Mouse (Mus musculus) mature B cell (primary cell): ENCODE data around the gene Pus10.

Experiments
- in situ Hi-C: fragments of 300-500 bp; cut with MboI; formaldehyde crosslinking; loops from 2 replicates; pipeline ENCODE4 v1.14.3; 2019

The Pus10 gene

GRCm38 (mm10) chr11:23665311-23665786 lies at the start of gene Pus10:
Gene Pus10, plus strand, starts transcription at chr11:23665674.
- in situ Hi-C loops, result no loop called here

- in situ Hi-C loops, result no loop called here
Measured at GRCm38 (mm10) chr11:23618995-23619394, 46.5 kb upstream of the Pus10 start.

- in situ Hi-C loops, result no loop called here
Measured at GRCm38 (mm10) chr11:23630664-23631063, 34.8 kb upstream of the Pus10 start.

- in situ Hi-C loops, result no loop called here
Measured at GRCm38 (mm10) chr11:23632945-23633878, 32.3 kb upstream of the Pus10 start, which contains the start of gene 0610010F05Rik. Gene 0610010F05Rik, minus strand, starts transcription at chr11:23633639.

- in situ Hi-C loops, result no loop called here
Measured at GRCm38 (mm10) chr11:23633879-23634215, 31.6 kb upstream of the Pus10 start.

- in situ Hi-C loops, result no loop called here
Measured at GRCm38 (mm10) chr11:23634573-23634972, 30.9 kb upstream of the Pus10 start.

- in situ Hi-C loops, result no loop called here
Measured at GRCm38 (mm10) chr11:23647431-23647830, 18.0 kb upstream of the Pus10 start.

- in situ Hi-C loops, result no loop called here
Measured at GRCm38 (mm10) chr11:23647835-23648234, 17.6 kb upstream of the Pus10 start.

- in situ Hi-C loops, result no loop called here
Measured at GRCm38 (mm10) chr11:23653666-23654065, 11.8 kb upstream of the Pus10 start.

- in situ Hi-C loops, result no loop called here
Measured at GRCm38 (mm10) chr11:23657791-23658190, 7.7 kb upstream of the Pus10 start.

- in situ Hi-C loops, result no loop called here
Measured at GRCm38 (mm10) chr11:23664232-23664631, 1.2 kb upstream of the Pus10 start.

- in situ Hi-C loops, result no loop called here
Measured at GRCm38 (mm10) chr11:23665798-23666501, 476 bp downstream of the Pus10 start, which contains the start of gene Pex13. Gene Pex13, minus strand, starts transcription at chr11:23665959.

GRCm38 (mm10) chr11:23666526-23666925 lies 1.1 kb downstream of the Pus10 start:
- in situ Hi-C loops, result no loop called here

GRCm38 (mm10) chr11:23667128-23667527 lies 1.7 kb downstream of the Pus10 start:
- in situ Hi-C loops, result no loop called here

- in situ Hi-C loops, result loop anchor here (10.0 kb wide), 1 partner anchor 182 kb away; no protein-coding TSS in a partner anchor
Measured at GRCm38 (mm10) chr11:23672256-23672749, 6.8 kb downstream of the Pus10 start.

- in situ Hi-C loops, result loop anchor here (10.0 kb wide), 1 partner anchor 179 kb away; no protein-coding TSS in a partner anchor
Measured at GRCm38 (mm10) chr11:23676100-23676499, 10.6 kb downstream of the Pus10 start.

GRCm38 (mm10) chr11:23679044-23679642 lies 13.7 kb downstream of the Pus10 start:
- in situ Hi-C loops, result loop anchor here (10.0 kb wide), 1 partner anchor 176 kb away; no protein-coding TSS in a partner anchor

- in situ Hi-C loops, result loop anchor here (10.0 kb wide), 1 partner anchor 274 kb away; no protein-coding TSS in a partner anchor
Measured at GRCm38 (mm10) chr11:23680435-23680950, 15.0 kb downstream of the Pus10 start.

GRCm38 (mm10) chr11:23682561-23682960 lies 17.1 kb downstream of the Pus10 start:
- in situ Hi-C loops, result loop anchor here (10.0 kb wide), 1 partner anchor 272 kb away; no protein-coding TSS in a partner anchor

GRCm38 (mm10) chr11:23686671-23687070 lies 21.2 kb downstream of the Pus10 start:
- in situ Hi-C loops, result loop anchor here (10.0 kb wide), 1 partner anchor 268 kb away; no protein-coding TSS in a partner anchor

GRCm38 (mm10) chr11:23688060-23688459 lies 22.6 kb downstream of the Pus10 start:
- in situ Hi-C loops, result loop anchor here (10.0 kb wide), 1 partner anchor 267 kb away; no protein-coding TSS in a partner anchor
